ENCODE assay signal across 24 mouse cellular contexts in genomic region chr12:52618418-52619040, GRCm38 (mm10).
DNase-seq lines count a peak whose midpoint lies in the region; ATAC-seq and TF ChIP-seq lines count a peak whose summit lies in the region.
"Had no signal": no experiment of that assay in that cellular context is flagged by ENCODE, and none has a peak within 500 bp of the region (broad histone marks: within the 10 kb centered on the region; RNA-seq: fewer than 3 reads in every experiment).

No protein-coding gene starts in this region.

- 85% methylated on average over 5 of the region's 5 CpGs for WGBS in intestine, postnatal 0 days
- 82% methylated on average over 5 of the region's 5 CpGs for WGBS in intestine, embryonic 15.5 days
- 86% methylated on average over 5 of the region's 5 CpGs for WGBS in forebrain, embryonic 13.5 days
- 80% methylated on average over 5 of the region's 5 CpGs for WGBS in embryonic facial prominence, embryonic 10.5 days

- H3K36me3 ChIP-seq in intestine, postnatal 0 days (ENCODE audit: control insufficient read depth, insufficient read depth), result no peaks in the 10 kb centered on the region
- no peaks in the 10 kb centered on the region for H3K36me3 ChIP-seq in intestine, embryonic 15.5 days
- no peaks in the 10 kb centered on the region for H3K36me3 ChIP-seq in forebrain, embryonic 13.5 days (ENCODE audit: poor library complexity, severe bottlenecking)
- H3K36me3 ChIP-seq in embryonic facial prominence, embryonic 10.5 days (replicated peaks), result no peaks in the 10 kb centered on the region
- H3K36me3 ChIP-seq: embryonic facial prominence, embryonic 13.5 days; heart, embryonic 10.5 days; limb, embryonic 13.5 days; midbrain, embryonic 12.5 days had no signal

- no peak for ATAC-seq in intestine, postnatal 0 days
- ATAC-seq in intestine, embryonic 15.5 days, result no peak
- ATAC-seq in megakaryocyte, adult 5-6 weeks (ENCODE audit: poor library complexity, severe bottlenecking), result peak; percentile 27; the same call in 1 of the 2 replicates
- no peak for ATAC-seq in forebrain, embryonic 13.5 days

- peak; percentile 43 for TF ChIP-seq CTCF in intestine, postnatal 0 days (IDR thresholded peaks at IDR 0.05; ENCODE audit: low read depth)

- no peaks in the 10 kb centered on the region for H3K9me3 ChIP-seq in intestine, postnatal 0 days (ENCODE audit: control insufficient read depth)
- H3K9me3 ChIP-seq in intestine, embryonic 15.5 days, result no peaks in the 10 kb centered on the region
- H3K9me3 ChIP-seq in forebrain, embryonic 13.5 days (replicated peaks), result no peaks in the 10 kb centered on the region
- H3K9me3 ChIP-seq in embryonic facial prominence, embryonic 10.5 days, result no peaks in the 10 kb centered on the region
- H3K9me3 ChIP-seq: embryonic facial prominence, embryonic 13.5 days; heart, embryonic 10.5 days; limb, embryonic 13.5 days; midbrain, embryonic 12.5 days had no signal

- H3K9ac ChIP-seq in intestine, postnatal 0 days (ENCODE audit: low read depth, low read length), result no peak overlapping the region
- no peak overlapping the region for H3K9ac ChIP-seq in intestine, embryonic 15.5 days
- H3K9ac ChIP-seq in forebrain, embryonic 13.5 days, result no peak overlapping the region
- H3K9ac ChIP-seq: embryonic facial prominence, embryonic 13.5 days; hindbrain, embryonic 14.5 days; limb, embryonic 13.5 days; midbrain, embryonic 12.5 days had no signal

- H3K4me2 ChIP-seq in intestine, postnatal 0 days (replicated peaks; ENCODE audit: low read depth), result no peak overlapping the region
- H3K4me2 ChIP-seq in intestine, embryonic 15.5 days (replicated peaks), result no peak overlapping the region
- H3K4me2 ChIP-seq in forebrain, embryonic 13.5 days, result no peak overlapping the region
- H3K4me2 ChIP-seq: embryonic facial prominence, embryonic 13.5 days; hindbrain, embryonic 14.5 days; limb, embryonic 13.5 days; midbrain, embryonic 12.5 days had no signal

- H3K4me1 ChIP-seq in intestine, postnatal 0 days (replicated peaks; ENCODE audit: control insufficient read depth, insufficient read depth, low read length), result no peaks in the 10 kb centered on the region
- H3K4me1 ChIP-seq in intestine, embryonic 15.5 days (replicated peaks), result no peaks in the 10 kb centered on the region
- no peaks in the 10 kb centered on the region for H3K4me1 ChIP-seq in forebrain, embryonic 13.5 days
- no peaks in the 10 kb centered on the region for H3K4me1 ChIP-seq in embryonic facial prominence, embryonic 10.5 days
- H3K4me1 ChIP-seq: heart, embryonic 10.5 days; limb, embryonic 13.5 days; midbrain, embryonic 12.5 days had no signal

- H3K27ac ChIP-seq in intestine, postnatal 0 days (ENCODE audit: low read depth, low read length), result no peak overlapping the region
- H3K27ac ChIP-seq in intestine, embryonic 15.5 days, result no peak overlapping the region
- H3K27ac ChIP-seq in forebrain, embryonic 13.5 days, result no peak overlapping the region
- no peak overlapping the region for H3K27ac ChIP-seq in embryonic facial prominence, embryonic 10.5 days (replicated peaks)
- H3K27ac ChIP-seq: embryonic facial prominence, embryonic 13.5 days; heart, embryonic 10.5 days; hindbrain, embryonic 14.5 days; limb, embryonic 13.5 days; midbrain, embryonic 12.5 days had no signal

- no peak overlapping the region for H3K4me3 ChIP-seq in intestine, postnatal 0 days (ENCODE audit: low read depth, low read length)
- H3K4me3 ChIP-seq in intestine, embryonic 15.5 days (replicated peaks), result no peak overlapping the region
- H3K4me3 ChIP-seq in forebrain, embryonic 13.5 days, result no peak overlapping the region
- H3K4me3 ChIP-seq in embryonic facial prominence, embryonic 10.5 days, result no peak overlapping the region
- H3K4me3 ChIP-seq: embryonic facial prominence, embryonic 13.5 days; heart, embryonic 10.5 days; limb, embryonic 13.5 days; midbrain, embryonic 12.5 days; myocyte had no signal

- peak; percentile 59 for DNase-seq in 3T3-L1 (ENCODE audit: low read depth, low spot score)
- DNase-seq in ES-CJ7 (ENCODE audit: low read depth, low spot score), result peak; percentile 34
- no peak for DNase-seq in embryonic facial prominence, embryonic 10.5 days (ENCODE audit: low spot score)
- no peak for DNase-seq in ovary, postnatal 14 days (ENCODE audit: low spot score)
- DNase-seq: adrenal gland, postnatal 14 days; B cell, adult 2 months; cerebellum, adult 2 months; gastrocnemius, postnatal 14 days; kidney, adult 18-20 months; kidney, postnatal 25 days; lung, adult 18-20 months; lung, postnatal 4 days; right cerebral cortex, postnatal 25 days; thymus, postnatal 4 days had no signal

- H3K27me3 ChIP-seq in intestine, postnatal 0 days (replicated peaks; ENCODE audit: control insufficient read depth, insufficient read depth, low read length), result no peaks in the 10 kb centered on the region
- no peaks in the 10 kb centered on the region for H3K27me3 ChIP-seq in intestine, embryonic 15.5 days (replicated peaks)
- no peaks in the 10 kb centered on the region for H3K27me3 ChIP-seq in forebrain, embryonic 13.5 days
- H3K27me3 ChIP-seq in embryonic facial prominence, embryonic 10.5 days (replicated peaks; ENCODE audit: low read depth, poor library complexity, severe bottlenecking), result no peaks in the 10 kb centered on the region
- H3K27me3 ChIP-seq: embryonic facial prominence, embryonic 13.5 days; limb, embryonic 13.5 days; midbrain, embryonic 12.5 days had no signal

Comparison
In these comparisons a context has a peak if more than half of its experiments do, and no peak if none do; other contexts are left out.
1. DNase-seq: peak in 3T3-L1 (single experiment) and ES-CJ7 (single experiment); none in embryonic facial prominence, embryonic 10.5 days (single experiment) and ovary, postnatal 14 days (single experiment).